Mouse (Mus musculus) small intestine, adult 2 months (tissue): ENCODE data around the gene Gcdh.

Experiments used
- CTCF ChIP-seq: fragments of 200-500 bp; IDR thresholded peaks from 2 replicates; pipeline ENCODE4 v1.5.1; 2012; ENCODE audit warnings: low read depth, mild to moderate bottlenecking, control low read depth, inconsistent platforms, low read length, moderate library complexity, mixed read lengths; ENCODE audit not compliant: insufficient replicate concordance, insufficient read length; ENCODE audit errors: extremely low read depth
- POLR2A ChIP-seq: fragments of 200-500 bp; IDR thresholded peaks from 2 replicates; pipeline ENCODE4 v1.6.1; 2012; ENCODE audit warnings: low read depth, mild to moderate bottlenecking, control low read depth, inconsistent platforms, low read length, moderate library complexity

GRCm38 (mm10) chr8:84895963-84896362 is 2.2 kb upstream of the Gcdh start:
- TF ChIP-seq POLR2A, result no peak
- TF ChIP-seq CTCF, result no peak
